Mouse (Mus musculus) kidney, adult 18-20 months (tissue): ENCODE results near the gene Mrvi1.

Source experiments
- DNase-seq: peaks from one replicate; pipeline ENCODE4 v3.0.0; 2021

Mrvi1 gene

DNA sequence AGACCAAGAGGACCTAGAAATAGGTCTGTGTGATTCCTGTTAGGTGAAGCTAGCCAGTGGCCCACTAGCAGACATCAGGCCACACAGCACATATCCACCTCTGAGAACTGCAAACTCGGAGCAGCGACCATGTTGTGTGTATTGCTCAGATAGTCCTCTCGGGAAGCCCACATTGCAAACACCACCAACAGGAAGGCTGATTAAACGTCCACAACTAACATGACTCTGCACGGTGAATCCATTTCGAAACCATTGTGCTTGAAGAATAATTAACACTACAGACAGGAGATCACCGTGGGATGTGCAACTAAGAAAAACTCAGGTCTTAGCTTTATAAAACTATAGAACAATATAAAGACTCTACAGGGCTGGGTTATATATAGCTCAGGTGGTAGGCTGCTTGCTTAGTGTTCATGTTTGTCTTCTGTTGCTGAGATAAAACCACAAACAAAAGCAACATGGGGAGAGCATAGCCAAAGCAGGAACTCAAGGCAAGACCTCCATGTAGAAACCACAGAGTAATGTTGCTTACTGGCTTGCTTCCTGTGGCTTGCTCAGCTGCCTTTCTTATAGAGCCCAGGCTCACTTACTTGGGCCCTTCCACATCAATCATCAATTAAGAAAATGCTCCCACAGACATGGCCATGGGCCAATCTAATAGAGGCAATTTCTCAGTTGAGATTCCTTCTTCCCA is 4.4 kb downstream of the Mrvi1 start:
- no peak for DNase-seq

DNA sequence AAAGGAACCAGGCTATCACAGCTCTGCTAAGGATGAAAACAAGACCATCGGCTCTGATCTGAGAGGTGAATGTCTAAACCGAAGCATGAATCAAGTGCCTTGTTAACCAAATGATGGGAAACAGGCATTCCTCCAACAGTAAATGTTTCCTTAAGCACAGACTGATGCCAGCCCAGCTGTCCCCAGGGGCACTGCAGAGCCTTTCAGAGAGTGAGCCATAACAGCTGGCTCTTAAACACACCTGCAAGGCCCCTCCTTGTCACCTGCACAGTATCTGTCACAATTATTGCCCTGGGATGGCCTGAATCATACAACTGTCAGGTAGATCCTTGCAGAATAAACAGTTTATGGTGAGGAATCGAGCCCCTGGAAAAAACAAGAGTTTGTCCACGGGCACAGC is 8.8 kb downstream of the Mrvi1 start:
- DNase-seq: no peak

DNA sequence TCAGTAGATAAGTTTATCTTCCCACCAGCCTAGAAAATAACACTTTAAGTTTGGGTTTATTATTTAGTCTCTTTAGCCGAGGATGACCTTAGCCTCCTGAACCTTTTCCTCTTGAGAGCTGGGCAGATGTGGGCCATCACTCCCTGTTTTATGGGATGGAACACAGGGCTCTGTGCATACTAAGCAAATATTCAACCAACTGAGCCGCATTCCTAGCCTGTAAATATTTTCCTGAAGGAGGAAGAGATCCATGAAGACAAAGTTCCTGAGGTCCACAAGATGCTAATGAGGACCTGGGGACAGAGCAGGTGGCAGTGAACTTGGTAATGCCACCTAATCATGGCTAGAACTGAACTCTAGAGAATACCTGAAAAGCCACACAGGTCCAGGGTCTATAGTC is 9.5 kb downstream of the Mrvi1 start:
- no peak for DNase-seq

DNA sequence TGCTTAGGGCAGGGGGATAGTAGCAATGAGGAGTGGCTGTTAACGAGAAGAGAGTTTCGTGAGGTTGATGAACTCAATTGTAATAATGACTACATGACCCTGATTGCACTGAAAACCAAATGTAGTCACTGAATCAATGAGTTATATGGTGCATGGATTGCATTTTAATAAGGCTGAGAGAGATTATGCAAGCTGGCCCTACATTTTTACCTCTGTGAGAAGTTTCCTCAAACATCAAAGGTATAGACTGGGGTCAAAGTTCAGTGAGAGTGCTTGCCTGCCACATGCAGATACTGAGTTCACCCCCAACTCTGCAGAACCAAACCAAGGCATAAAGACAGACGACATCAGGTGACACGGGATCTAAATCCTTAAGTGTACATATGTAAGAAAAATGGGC is 14.9 kb downstream of the Mrvi1 start:
- DNase-seq: no peak

DNA sequence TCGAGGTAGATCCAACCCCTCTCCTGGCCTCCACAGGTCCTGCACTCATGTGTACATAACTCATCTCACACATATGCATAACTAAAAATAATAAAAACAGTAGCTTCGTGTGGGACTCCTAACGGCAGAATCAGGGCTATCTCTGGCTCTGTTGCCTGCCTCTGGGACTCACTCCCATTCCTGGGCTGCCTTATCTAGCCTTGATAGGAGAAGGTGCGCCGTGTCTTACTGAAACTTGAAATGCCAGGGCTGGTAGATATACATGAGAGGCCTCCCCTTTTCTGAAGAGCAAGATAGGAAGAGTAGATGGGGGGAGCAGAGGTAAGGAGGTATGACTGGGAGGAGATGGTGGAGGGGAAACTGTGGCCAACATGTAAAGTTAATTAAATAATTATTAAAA is 15.4 kb downstream of the Mrvi1 start:
- DNase-seq: no peak

DNA sequence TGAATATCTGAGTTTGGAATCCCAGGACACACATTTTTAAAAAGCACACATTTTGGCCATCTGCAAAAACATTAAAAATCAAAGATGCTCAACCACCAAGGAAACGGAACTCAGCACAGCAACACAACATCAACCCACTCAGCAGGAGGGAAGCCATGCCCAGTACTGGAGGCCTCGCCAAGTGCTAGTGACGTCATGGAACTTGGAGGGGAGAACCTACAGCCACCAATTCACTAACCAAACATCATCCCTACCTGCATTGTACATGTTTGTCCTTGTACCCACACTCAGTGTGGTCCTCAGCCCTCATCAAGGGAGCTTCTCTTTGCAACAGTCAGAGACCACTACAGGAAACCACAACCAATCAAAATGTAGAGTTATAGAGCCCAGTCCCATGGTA is 16.9 kb downstream of the Mrvi1 start:
- no peak for DNase-seq

DNA sequence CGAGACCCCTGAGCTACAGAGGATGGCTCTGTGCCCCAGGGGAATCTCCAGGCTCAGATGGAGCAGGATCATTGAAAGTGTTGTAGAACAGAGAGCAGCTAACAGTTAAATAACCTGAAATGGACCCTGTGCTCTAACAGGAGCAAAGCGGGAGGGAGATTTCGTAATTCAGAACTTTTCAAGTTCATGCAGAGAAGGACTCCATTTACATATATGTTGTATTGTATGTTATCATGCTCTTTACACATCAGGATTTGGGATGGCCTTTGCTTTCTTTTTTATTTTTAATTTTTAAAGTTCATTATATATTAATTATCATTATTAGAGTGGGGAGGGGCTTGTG is 18.6 kb downstream of the Mrvi1 start:
- no peak for DNase-seq

DNA sequence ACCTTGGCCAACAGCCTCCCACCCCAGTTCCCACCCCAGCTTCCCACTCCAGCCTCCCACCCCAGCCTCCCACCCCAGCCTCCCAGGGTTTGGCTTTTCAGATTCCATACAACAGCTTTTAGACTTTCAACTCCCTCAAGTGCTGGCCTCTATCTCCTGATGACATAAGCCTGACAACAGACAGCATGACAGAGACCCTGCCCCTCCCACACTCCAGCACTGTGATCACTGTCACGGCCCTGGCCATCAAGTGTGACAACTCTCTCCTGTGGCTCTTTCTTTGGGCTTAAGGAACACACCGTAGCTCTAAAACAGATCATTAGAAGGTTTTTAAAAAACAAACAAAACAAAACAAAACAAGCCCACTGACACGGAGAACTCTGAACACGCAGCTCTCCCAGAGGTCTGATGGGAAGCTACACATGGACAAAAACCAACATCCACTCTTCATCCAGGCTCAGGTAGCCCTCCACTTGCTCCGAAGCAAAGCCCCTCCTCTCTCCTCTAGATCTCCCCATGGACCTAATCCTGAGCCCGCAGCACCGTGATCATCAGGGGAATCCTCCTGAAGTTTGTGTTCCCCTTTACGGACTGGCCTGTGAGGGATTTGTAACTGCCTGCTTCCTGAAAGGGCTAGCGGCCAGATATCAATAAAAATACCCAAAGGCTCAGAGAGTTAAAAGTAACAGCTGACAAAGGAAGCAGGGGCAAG is 19.2 kb downstream of the Mrvi1 start:
- no peak for DNase-seq

DNA sequence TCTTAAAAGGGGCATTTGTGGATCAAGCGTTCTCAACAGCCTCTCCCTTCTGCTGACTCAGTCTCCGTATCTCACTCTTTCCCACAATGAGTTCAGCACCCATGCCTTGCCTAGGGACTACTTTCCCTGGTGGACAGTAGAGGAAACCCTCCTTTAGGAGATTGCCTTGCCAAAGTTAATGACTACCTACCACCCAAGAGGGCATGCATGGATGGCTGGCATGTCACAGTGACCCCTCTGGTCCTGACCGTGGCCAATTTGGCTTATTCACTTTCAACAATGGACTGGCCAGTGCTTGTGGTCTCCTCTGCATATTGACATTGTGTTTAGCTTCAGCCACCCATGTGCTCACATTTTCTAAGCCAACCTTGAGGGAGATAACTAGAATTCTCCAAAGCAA is 19.8 kb downstream of the Mrvi1 start:
- no peak for DNase-seq

DNA sequence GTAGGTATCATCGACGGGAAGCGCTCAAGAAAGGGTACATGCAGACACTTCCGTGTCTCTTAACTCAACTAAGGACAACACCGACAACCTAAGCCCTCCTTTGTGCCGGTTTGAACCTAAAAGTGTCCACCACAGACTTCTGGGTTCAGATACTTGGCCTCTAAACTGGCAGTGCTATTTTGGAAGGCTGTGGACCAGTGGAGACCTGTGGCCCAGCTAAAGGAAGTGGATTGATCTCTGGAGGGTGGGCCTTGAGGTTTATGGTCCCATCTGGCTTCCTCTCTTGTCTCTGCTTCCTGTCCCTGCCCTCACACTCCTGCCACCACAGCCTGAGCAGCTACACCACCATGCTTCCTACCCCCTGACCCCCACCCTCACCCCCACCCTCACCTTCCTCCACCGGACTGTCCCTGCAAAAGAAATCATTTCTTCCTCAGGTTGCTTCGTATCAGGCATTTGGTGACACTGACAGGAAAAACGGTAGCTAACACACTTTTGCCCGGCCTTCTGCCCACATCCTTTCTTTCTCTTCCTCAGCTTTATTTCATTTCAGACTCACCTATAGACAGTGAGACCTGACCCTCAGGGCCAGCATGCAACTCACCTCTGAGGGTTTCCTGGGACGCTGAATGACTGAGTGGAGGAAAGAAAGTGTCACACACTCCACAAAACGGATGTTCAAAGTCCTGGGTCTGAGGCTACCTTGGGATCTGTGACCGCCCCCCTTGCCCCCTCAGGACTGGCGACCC is 25.7 kb downstream of the Mrvi1 start:
- DNase-seq: no peak

DNA sequence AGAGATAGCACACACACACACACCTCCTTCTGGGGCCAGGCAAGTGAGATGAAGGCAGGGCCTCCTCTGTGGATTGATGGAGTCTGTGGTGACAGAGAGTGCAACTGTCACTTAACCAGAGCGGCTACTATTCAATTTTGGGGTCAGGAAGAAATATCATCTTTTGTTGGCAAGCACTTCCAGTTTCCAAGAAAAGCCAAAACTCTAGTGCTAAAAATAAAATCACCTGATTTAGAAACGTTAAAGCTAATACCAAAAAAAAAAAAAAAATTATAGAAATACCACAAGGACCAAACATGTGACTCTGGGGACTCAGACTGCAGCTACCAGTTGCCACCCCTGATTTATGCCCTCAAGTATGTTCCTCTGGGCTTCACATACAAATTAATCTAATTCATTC is 26.7 kb downstream of the Mrvi1 start:
- DNase-seq: no peak

DNA sequence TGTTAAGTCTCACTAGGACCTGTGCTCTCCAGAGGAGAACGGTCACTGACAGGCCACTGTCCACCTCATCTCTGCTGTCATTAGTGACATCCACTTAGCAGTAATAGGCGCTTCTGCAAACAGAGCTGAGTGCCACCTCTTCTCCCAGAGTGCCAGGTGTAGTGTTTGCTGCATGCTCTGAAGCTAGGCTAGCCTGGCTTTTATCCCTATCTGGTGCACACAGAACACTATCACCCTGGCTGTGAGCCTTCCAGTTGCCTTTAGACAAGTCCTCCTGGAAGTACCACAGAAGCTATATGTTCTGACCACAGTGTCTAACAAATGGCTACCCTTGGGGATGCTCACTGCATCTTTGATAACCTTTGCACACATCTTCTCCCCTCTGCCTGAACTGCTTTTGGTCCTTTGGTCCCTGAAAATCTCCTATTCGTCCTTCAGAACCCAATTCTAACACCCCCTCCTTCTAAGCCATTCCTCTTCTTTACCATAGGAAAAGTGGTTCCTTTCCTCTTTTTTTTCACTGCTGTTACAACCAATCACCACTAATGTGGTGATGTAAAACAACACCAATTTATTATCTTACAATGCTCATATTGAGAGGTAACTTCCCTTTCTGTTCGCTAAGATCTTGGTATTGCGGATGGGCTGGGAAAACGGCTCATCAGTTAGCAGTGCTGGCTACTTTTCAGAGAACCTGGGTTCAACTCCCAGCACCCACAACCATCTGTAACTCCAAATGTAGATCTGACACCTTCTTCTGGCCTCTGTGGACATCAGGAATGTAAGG is 28.0 kb downstream of the Mrvi1 start:
- no peak for DNase-seq

DNA sequence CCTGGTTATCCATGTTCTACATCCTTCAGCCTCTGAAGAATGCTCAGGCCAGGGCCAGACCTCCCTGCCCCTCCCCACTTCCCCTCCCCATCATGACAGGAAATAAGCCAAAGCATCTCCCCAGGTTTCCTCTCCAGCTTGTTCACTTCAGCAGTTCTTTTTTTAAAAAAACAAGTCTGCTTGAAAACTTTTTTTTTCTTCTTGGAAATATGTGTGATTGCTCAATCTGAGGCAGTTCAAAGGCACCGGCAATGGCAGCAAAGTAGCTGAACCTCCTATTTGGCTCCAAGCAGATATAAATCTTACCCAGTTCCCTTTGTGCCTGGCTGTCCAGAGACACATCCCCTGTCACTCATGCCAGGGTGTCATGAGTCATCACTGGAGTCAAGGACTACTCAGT is 29.1 kb downstream of the Mrvi1 start:
- no peak for DNase-seq

DNA sequence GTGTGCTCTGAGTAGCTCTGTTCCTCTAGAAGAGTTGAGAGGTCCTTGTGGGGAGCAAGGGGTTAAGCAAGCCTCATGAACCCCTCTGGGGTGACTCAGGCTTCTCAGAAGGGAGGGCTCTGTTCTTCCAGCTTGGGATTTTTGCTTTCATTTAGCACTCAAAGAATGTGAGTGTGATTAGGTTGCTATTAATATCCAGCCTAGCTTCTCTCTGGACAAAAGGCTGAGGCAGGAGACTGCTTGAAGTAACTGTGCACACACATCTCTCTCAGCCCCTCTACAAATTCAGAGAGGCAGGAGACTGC is 31.7 kb downstream of the Mrvi1 start:
- no peak for DNase-seq

DNA sequence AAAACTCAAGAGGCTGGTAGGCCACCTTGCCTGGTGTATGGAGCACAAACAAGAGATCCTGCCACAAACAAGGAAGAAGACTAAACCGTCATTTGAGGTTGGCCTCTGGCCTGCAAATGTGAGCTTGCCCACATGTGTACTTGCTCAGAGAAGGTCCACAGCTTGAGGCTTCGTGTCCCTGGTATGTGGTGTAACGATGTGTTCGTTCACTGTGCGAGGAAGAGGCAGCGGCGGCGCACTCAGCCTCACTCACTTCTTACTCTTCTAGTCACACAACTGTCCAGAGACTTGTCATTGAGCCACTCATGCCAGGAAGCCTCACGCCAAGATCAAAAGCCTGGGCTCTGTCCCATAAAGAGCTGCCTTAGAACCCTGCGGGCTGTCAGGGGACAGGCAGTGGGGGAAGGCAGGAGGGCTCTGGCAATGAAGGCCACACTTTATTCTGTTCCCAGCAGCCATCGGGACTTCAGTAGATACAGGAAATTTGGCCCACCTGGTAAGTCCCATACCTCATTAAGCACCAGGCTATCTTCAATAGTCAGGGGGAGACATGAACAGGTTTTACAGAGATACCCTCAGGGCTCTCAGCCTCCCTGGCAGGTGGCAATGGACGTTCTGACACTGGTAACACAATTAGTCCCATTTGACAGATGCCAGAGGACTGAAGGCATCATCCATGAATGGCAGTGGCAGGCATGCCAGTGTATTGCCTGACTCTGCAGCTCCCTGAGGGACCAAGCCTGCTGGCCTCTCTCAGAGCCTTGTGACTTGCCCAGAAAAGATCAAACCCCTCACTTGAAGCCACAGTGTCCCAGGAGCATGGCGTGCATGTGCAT is 32.3 kb downstream of the Mrvi1 start:
- no peak for DNase-seq

DNA sequence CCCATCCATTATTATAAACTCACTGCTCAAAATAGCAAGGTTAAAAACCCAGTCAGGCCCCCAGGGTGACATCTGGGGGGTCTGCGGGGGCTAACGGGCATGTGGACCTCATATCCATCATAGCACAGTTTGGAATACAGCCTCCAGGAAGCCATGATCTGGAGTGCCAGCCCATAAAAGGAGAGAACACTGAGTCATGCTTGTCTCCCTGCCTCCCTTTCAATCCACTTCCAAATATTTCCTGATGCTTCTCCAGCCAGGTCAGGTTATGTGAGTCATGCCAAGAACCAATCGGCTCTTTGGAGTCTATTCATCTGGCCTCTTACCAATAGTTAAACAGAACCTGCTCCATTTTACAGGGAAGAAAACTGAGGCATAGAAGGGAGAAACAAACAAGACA is 33.7 kb downstream of the Mrvi1 start:
- DNase-seq: no peak

DNA sequence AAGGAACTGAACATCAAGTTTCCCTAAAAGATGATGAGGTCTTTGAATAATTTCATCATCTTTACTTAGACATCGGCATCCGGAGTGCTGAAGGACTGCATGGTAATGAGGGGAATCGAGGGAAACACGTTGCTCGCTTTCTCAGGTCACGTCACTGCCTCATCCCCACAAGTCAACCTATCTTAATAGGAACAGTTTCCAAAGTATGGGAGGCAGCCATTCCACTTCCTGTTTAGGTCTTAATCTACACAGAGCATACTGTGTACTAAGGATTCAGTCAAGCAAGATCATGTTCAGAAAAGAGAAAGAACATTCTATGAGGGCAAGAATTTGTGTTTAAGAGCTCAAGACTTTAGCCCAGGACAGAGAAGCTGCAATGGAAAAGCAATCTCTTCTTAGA is 34.6 kb downstream of the Mrvi1 start:
- DNase-seq: no peak

DNA sequence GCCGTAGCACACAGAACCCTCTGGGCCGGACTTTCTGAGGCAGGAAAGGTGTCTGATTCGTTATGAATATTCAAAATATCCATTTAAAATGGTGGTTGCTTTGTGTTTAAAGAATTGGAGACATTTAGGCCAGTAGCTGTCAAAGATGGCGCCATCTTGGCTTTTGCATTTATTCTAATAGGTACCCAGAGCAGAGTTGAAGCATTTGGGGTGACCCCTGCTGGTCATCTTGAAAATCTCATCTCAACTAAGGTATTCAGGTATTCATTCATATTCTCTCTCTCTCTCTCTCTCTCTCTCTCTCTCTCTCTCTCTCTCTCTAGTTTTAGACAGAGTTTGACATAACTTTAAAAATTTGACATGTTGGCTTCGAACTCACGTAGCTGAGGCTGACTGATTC is 35.5 kb downstream of the Mrvi1 start:
- no peak for DNase-seq

DNA sequence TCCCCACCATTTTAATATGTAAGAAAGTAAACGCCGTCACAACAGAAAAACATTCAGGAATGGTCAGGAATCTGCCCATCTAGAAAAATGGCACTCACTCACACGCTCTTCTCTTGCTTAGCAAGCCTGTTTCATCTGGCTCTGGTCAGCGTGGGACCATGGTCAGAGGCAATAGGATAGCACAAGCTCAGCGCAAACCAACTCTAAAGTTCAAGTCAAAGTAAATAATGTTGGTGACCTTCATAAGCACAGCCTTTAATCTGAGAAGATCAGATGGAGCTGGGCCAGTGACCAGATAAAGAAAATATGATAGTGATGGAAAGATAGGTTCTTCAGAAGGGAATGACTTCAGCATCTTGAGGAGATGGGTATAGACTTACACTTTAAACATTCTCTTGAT is 37.9 kb downstream of the Mrvi1 start:
- no peak for DNase-seq

DNA sequence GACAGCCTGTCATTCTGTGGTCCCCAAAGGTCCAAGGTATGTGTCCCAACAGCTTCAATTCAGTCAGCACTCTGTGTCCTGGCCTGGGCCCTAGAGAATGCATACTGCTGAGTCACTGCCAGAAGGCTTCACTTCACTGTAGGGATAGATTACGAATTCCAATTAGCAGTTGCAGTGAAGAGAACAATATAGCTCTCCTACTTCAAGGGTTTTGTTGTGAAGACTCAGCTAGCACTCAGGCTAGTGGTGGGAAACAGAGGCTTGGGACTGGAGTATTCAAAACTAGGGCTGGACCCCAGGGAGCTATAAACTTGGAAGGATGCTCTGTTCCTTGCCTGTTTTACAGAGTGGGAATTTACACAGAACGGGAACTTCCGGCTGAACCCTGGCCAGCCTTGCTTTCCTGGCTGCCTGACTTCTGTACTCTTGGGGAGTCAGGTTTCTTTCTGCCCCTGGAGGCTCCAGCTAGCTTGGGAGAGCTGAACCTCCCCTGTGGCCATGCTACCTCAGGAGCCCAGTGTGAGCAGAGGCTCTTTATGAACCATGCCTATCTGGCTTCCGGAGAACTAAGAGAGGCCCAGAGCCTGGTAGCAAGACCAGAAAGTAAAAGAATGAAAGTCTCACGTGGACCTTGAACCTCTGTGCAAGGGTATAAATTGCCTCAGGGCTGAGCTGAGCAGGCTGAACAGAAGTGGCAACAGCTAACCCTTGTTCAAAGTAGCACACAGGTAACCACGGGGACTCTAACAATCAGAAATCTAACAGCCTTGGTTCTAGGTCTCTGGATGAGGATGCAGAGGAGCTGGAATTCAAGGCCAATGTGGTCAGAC is 40.3 kb downstream of the Mrvi1 start:
- DNase-seq: peak; percentile 27

DNA sequence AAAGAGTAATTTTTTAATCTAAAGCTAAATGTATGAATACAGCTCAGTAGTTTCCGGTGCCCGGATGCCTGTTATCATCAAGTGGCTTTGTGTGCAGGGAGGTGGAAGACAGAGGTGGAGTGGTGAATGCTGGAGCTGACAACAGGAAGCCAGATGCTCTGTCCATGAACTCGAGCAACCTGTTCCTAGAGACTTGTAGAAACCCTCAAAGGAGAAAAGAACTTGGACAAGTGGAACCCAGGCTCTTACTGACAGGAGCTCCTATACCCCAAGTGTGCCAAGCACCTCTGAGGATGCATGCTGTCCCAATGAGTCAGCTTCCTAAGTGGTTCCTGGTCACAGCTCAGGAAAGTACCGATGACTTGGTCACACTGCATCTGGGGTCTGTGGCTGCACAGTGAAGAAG is 41.1 kb downstream of the Mrvi1 start:
- no peak for DNase-seq
